Mouse (Mus musculus) spleen, adult 2 months (tissue): ENCODE data around the gene Msh3.

Source experiments
- CTCF ChIP-seq: fragments of 200-500 bp; IDR thresholded peaks from 2 replicates; pipeline ENCODE4 v1.5.1; 2011; ENCODE audit warnings: mild to moderate bottlenecking, inconsistent platforms; ENCODE audit not compliant: insufficient read depth, insufficient read length, insufficient replicate concordance; ENCODE audit errors: extremely low read depth
- POLR2A ChIP-seq: fragments of 200-500 bp; IDR thresholded peaks from 2 replicates; pipeline ENCODE4 v1.6.1; 2011; ENCODE audit warnings: low read depth, low read length, inconsistent platforms

DNA sequence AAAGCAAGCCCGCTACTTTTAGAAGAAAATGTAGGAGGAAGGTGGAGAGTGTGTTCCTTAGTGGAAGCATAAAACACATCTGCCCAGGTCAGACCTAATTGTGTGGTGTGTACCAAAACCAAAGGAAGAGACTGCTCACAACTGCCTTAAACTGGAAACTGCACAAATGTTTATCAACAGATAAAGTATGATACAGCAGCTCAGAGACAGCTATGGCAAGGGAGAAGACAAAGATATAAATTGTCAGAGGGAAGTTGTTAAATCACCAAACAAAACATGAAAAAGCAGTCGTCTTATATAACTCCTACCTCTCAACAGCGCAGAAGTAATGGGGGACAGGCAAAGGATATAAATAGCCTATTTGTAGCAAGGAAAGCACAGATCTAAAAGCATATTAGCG is 117.8 kb downstream of the Msh3 start:
- TF ChIP-seq CTCF: no peak
- TF ChIP-seq POLR2A: no peak
